Mouse (Mus musculus): ENCODE measurements around the gene Slc16a10.
"Not testable (repeated sequence)": the region's sequence is repeated elsewhere in the genome, so short reads cannot be mapped to it uniquely, and the experiment has no call there.

DNA sequence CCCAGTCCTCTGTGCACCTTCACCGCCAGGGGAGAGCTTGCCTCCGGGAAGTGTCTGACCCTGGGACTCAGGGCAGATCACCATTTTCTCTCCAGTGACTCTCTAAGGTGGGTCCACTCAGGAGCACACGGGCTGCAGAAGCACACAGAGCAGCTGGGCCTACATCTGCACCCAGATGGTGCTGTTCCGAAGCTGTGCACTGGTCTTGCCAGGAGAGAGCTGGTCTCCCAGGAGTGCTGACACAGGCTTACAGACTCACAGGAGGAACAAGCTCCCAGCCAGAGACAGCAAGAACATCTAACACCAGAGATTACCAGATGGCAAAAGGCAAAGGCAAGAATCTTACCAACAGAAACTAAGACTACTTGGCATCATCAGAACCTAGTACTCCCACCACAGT, 133.2 kb downstream of the Slc16a10 start:
- not testable (repeated sequence) for TF ChIP-seq CTCF, EP300 (IDR thresholded peaks at IDR 0.05)
